Mouse (Mus musculus) erythroblast, embryonic 14.5 days (primary cell): ENCODE results near the gene Ovol1.

Experiments used
- GATA1 ChIP-seq: IDR thresholded peaks from 2 replicates; pipeline ENCODE4 v1.6.1; 2012; ENCODE audit warnings: low read length, inconsistent platforms, mixed read lengths
- TAL1 ChIP-seq: IDR thresholded peaks from 3 replicates; pipeline ENCODE4 v1.6.1; 2012; ENCODE audit warnings: low read length, inconsistent platforms, mixed read lengths

- TF ChIP-seq GATA1 (no peak), TAL1 (no peak)
These were observed 47.5 kb downstream of the Ovol1 start for GRCm38 (mm10) chr19:5513005-5513349.
